Mouse (Mus musculus): ENCODE measurements at regions not wholly inside any gene's neighbourhood (a gene's known extent, or its start where the extent isn't known, plus 50 kb on each side); places are given as distances from the start of the nearest gene placed in this dataset.

DNA sequence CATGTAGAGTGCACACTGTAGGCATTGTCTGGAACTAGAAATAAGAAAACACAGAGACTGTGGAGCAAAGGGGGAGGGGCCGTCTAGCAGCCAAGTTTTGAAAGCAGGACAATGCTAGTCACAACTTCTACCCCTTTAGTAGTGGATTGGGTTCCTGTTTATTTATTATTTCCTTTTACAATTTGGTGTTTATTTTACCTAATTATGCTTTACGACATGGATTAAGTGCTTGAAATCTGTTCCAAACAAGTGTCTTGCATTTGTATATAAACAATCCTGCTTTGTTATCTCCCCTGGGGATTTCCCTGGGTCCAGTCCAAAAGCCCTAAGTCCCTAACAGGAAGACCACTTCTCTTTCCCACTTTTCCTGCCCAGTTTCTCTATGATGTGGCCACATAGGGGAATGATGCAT, 627.9 kb downstream of the Adgrl2 start:
- ATAC-seq (replicated peaks; ENCODE audit: poor library complexity, severe bottlenecking) = no peak

DNA sequence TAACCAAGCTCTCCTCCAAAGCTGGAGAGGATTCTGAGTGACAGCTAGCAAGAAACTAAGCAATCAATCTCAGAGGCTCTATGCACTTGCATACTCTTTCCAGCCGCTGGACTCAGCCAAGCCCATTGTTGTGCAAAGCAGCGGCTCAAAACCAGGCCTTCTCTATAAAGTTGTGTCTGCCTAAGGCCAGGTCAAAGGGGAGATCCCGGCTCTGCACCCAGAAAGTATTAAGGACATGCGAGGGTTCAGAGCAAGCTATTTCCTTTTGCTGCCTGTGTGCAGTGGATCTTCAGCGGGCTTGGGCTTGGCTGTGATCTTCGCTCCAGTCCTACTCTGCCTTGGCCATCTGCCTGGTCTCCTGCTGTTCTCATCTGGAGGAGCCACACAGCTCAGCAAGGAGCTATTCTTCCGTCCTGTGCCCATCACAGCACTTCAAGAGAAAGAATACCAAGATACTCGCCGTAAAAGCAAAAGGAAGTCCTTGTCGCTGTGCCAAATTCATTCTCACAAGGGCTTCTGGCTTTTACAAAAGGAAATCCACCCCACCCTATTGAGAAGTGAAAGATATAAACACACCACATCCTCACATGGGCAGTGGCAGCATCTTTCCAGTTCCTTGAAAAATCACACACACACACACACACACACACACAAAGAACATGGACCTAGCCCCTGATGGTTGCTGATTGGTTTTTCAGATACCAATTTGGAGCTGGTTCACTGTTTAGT, 646.6 kb downstream of the Adgrl2 start:
- ATAC-seq (replicated peaks; ENCODE audit: poor library complexity, severe bottlenecking) = peak; percentile 57

DNA sequence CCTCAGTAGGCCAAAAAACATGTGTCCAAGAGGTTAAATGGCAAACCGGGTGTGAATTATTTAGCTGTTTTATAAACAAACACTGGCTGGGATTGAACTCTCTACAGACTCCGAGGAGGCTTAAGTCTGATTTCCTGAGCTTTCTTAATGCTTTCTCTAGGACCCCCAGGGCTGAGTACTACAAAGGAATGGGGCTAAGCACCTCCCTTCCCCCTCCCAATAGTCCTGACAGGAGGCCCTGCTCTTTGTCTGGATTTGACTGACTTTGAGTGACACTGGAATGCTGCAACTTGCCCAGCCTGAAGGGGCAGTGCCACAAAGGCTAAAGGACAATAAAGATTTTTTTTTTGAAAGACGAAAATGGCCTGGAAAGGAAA, 647.1 kb downstream of the Adgrl2 start:
- ATAC-seq (replicated peaks; ENCODE audit: poor library complexity, severe bottlenecking) = no peak

DNA sequence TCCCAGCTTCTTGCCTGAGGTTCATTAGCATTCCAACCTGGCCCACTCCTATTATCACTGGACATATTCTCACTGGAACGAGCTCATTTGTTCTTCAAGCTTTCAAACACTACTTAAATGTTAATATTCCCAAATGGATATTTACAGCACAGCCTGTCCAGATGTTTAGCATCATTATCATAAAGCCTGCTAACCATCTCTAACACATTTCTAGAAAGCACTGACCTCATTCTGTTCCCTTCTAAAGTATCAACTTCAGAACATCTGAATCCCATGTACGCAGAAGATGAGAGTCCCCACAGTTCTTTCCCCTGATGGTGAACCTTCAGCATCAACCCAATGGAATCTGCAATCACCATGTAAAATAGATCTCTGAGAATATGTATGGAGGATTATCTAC, 651.1 kb downstream of the Adgrl2 start:
- ATAC-seq (replicated peaks; ENCODE audit: poor library complexity, severe bottlenecking) = no peak

DNA sequence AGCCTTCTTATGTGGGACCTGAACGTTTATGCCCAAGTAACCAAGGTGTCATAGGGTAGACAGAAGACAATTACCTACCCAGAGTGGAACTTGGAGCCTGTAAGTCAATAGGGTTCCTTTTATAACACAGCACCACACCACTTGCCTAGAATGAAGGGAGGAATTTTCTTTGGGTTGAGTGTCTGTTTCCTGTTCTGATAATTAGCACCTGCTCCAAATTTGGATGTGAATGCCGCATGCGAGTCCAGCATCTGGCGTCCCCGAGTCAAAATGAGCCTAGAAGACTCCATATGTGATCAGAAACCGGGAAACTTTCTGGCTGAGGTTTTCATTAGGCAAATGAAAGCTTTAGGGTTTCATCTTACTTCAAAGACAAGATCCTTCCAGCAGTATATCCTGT, 653.7 kb downstream of the Adgrl2 start:
- 0 out of 2 replicates have a peak, but pooled peaks have one; percentile 5 for ATAC-seq (replicated peaks; ENCODE audit: poor library complexity, severe bottlenecking)

DNA sequence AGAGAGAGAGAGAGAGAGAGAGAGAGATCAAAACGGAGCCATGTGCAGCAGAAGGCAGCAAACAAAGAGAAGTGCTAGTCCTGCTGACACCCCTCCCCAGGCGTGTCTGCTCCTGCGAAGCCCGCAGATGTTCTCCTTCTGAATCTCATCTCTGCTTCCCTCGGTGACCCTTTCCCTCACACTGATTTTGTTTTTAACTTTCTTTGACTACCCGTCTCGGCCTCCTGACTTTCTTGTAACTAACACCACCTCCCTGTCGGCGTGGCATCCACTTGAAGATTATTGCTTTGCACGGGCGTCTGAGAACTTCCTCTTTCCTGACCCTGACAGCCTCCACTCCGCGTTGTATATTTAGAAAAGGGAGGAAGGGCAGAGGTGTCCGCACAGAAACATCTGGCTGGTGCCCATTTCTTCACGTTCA, 654.3 kb downstream of the Adgrl2 start:
- ATAC-seq (replicated peaks; ENCODE audit: poor library complexity, severe bottlenecking) = peak; percentile 98

DNA sequence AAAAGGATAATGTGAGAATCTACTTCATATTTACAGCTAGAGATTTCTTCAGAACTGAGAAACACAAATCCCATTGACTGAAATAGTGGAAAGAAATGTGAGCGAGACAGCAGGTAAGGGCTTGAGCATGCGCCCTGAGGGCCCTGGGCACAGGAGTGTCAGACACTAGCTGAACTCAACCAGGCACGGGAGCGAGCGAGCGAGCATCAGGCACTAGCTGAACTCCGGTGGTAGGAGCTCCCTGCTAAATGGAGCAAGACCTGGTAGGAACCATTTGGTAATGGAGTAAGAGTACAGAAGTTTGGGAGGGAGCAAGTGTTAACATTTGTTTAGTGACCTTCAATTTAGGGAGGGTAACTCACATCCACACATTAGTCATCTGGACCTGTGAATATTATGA, 654.7 kb downstream of the Adgrl2 start:
- no peak for ATAC-seq (replicated peaks; ENCODE audit: poor library complexity, severe bottlenecking)

DNA sequence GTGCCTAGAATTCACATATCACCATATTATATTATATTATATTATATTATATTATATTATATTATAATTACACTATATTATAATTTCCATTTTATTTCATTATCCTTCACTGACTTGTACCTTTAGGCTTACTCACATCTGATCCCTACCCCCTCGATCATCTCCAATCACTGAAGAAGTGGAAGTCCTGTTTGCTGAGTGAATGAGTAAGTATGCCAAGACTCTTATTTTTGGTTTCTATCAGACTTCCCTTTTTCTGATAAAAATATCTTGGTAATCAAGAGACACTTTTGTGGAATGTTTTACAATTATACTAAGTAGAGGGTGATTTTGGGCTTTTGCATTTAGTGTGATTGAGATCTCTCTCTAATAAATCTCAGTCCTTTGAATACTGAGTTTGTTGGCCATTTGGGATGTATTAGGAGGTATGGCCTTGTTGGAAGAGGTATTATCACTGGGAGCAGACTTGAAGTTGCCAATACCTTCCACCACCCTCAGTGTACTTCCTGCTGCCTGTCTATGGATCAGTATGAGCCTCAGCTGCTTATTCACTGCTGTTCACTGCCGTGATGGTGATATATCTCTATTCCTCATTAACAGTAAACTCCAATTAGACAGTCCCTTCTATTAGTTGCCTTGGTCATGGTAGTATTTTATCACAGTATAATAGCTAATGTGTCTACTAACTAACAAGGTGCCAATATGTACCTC, 665.3 kb downstream of the Adgrl2 start:
- peak; percentile 89 for ATAC-seq (replicated peaks; ENCODE audit: poor library complexity, severe bottlenecking)

DNA sequence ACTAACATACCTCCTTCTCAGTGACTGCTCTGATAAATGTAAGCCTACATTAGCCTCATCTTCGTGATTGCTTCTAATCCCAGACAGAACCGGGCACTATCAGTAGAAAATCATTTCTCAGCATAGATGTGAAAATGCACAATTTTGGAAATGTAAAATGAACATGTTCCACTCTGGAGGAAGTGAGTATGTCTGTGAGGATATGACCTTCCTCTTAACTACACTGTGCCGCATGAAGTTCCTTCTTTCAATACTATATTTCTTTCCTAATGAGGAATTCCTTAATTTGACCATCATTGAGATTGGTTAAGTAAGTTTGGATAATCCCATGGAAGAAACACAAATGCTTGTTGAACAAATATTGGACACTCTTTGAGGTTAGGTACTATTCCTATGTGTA, 668.5 kb downstream of the Adgrl2 start:
- peak; percentile 67 for ATAC-seq (replicated peaks; ENCODE audit: poor library complexity, severe bottlenecking)

DNA sequence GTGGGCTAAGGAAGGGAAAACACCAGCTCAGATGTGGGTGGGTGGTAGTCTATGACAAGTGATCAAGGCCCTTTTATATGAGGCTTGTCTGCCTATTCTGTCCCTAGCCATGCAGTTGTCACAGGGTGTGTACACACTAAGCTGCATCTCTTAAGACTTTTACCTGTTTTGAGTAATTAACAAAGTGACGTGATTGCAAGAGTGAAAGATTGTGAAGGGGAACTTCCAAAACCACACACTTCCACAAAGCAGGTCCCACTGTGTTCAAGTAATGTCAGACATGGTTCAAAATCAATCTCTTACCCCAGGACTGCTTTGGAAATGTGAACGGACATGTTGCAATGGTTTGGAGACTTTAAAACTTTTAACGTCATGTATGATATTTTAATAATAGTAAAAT, 674.2 kb downstream of the Adgrl2 start:
- peak; percentile 27; the same call in 1 of the 2 replicates for ATAC-seq (replicated peaks; ENCODE audit: poor library complexity, severe bottlenecking)

DNA sequence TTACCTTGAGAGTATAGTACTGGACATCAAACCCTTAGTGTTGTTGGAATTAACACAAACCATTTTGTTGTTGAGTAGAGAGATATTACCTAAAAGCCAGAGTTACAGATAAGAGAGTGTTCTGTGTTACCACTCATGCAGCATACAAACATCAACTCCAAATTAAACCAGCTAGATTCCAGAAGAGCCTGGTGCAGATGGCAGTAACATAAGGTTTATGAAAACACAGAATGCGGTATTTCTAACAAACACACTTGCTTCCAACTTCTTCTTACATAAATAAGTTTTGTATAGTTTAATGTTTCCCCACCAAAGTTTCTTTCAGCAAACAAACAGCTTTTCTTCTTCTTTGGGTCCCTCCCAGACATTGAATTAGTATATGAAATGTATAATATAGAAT, 675.1 kb downstream of the Adgrl2 start:
- no peak for ATAC-seq (replicated peaks; ENCODE audit: poor library complexity, severe bottlenecking)

DNA sequence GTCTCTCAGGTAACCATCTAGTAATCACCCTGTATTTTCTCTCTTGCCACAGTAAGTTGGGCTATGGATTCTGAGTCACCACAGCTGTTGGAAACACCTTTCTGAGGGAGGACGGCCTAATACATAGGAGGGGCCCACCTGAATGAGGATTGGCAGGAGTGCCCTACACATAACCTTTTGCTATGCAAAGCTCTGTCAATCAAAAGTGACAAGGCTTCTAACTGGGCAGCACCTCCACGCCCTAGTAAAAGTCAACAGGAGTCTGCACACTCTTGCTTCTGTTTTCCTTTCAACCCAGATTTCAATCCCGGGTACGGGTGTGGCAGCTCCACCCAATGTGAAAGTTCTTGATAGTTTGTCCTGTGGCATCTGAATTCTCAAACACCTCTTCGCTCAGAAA, 694.8 kb downstream of the Adgrl2 start:
- ATAC-seq (replicated peaks; ENCODE audit: poor library complexity, severe bottlenecking) = no peak

DNA sequence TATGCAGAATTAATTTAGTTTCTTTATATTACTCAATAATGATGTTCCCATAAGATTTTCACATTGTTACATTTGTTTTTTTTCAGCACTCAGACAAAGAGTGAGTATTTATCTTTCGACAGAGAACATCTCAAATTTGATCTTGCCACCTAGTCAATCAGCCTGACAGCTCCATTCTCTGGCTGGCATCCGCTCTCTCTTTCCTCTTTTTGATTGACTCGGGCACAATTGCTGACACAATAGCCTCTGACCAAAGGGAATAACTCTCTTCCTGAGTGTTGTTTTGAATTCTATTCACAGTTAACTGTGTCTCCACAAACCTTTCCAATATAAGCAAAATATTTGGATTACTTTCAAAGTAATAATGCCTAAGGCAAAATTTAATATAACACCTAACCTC, 711.4 kb downstream of the Adgrl2 start:
- ATAC-seq (replicated peaks; ENCODE audit: poor library complexity, severe bottlenecking) = peak; percentile 53

DNA sequence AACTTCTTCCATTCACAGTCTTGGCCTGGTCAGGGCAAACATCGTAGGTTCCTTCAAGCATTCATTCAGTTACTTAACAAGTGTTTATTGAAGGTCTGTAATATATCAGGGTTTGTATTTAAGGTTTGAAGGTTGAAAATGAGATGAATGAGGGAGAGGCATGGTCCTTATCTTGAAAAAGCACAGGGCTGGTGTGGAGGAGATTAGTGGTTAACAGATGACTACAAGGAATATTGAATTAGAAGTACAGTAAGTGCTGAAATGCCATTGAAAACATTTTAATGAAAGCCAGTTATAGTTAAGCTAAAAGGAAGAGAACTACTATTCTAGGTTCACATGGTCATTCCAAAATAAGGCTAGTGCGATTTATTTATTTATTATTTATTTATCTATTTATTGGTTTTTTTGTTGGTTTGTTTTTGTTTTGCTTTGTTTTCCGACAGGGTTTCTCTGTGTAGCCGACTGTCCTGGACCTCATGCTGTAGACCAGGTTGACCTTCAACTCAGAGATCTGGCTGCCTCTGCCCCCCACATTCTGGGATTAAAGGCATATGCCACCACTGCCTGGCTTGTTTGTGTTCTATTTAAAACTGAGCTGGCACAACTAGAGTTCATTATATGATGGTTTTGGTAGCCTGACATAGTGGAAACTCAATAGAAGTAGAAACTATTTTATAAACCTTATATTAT, 718.1 kb downstream of the Adgrl2 start:
- no peak for ATAC-seq (replicated peaks; ENCODE audit: poor library complexity, severe bottlenecking)

DNA sequence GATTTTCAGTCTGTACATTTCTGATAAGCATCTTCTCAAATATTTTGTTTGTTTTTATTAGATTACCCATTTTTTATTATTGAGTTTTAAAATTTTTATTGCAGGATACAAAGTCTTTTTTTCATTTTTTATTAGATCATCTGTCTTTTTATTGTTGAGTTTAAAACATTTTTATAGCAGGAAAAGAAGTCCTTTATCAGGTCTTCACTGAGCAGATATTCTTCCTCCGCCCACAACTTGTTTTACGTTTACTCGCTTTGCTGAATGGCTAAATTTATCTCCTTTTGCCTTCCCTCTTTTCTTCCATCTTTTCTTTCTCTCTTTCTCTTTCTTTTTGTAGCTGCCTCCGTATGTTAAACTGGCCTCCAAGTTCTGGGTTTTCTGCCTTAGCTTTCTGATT, 721.5 kb downstream of the Adgrl2 start:
- no peak for ATAC-seq (replicated peaks; ENCODE audit: poor library complexity, severe bottlenecking)

DNA sequence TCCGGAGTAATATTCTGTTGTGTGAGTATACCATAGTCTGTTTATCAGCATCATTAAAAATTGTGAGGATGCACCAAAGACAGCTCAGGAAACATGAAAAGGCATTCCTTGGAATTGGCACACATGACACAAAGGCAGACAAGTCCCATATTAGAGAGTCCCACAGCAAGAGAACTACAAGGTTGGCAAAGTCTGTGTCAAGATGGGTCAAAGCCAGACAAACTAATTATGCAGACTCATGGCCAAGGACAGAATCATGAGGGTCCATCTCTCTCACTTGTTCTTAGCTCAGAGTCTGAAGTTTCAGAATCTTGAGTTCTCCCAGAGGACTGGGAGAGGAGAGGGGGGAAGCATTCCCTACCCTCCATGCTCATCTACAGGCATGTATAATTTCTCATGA, 731.1 kb downstream of the Adgrl2 start:
- ATAC-seq (replicated peaks; ENCODE audit: poor library complexity, severe bottlenecking) = no peak

DNA sequence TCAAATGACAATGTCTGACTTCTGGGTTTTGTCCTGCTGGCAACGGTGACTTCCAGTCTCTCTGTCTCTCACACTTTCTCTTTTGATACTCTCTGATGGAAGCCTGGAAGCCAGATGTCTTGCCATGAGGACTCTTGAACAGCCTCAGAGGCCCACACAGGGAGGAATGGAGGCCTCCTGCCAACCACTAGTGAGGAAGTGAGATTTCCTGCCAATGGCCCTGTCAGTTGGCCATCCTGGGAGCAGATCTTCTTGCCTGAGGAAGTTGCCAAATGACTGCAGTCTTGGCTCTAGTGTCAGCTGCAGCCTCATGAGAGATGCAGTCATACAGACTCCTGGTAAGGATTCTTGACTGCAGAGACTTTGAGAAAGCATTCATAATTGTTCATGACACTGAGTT, 741.7 kb downstream of the Adgrl2 start:
- peak; percentile 99 for ATAC-seq (replicated peaks; ENCODE audit: poor library complexity, severe bottlenecking)

DNA sequence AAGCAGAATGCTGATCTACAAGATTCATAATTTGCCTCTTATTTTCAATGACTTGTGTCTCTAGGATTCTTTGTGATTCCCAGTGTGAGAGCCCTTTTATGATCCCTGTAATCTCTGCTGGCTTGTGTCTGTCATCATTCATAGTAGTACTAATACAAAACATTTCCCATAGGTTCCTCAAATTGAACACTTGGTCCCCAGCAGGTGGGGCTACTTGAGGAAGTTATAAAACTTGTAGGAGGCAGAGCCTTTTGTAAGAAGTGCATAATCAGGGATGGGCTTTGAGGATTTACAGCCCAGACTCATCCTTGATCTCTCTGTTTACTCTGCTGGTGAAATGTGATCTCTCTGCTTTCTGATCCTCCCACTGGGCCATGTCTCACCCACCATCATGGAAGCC, 743.6 kb downstream of the Adgrl2 start:
- peak; percentile 63 for ATAC-seq (replicated peaks; ENCODE audit: poor library complexity, severe bottlenecking)

DNA sequence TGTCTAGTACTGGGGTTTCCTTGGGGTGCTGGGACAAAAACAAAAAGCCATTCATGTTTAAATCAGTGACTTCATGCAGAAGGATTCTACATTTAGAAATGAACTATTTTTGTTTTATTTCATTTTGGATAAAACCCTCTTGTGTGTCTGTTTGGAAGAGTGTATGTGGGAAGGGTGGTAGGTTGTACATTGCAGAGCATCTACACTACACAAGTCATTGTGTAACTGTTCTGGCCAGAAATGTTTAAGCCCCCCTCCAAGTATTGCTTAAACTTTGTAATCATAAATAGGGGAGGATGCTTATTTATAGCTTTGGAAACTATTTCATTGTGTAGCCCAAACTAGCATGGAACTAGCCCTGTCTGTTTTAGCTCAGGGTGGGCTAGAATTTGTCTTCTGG, 752.3 kb downstream of the Adgrl2 start:
- no peak for ATAC-seq (replicated peaks; ENCODE audit: poor library complexity, severe bottlenecking)

DNA sequence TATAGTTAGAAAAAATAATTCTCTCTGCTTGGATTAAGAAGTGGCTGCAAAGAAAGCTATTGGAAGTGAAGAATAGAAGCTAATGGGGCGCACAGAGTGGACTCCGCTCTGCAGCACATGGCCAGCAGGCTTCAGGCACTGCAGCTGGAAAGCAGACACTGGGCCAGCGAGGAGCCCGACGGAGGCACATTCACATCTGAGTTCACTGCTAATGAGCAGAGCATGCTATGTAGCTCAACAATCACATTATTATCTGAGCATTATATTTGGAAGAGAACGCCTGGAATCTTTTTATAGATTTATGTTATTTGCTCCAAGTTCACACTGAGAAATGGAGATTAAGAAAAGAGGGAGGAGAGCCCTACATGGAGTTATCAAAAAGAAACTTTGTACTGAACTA, 752.8 kb downstream of the Adgrl2 start:
- ATAC-seq (replicated peaks; ENCODE audit: poor library complexity, severe bottlenecking) = no peak

DNA sequence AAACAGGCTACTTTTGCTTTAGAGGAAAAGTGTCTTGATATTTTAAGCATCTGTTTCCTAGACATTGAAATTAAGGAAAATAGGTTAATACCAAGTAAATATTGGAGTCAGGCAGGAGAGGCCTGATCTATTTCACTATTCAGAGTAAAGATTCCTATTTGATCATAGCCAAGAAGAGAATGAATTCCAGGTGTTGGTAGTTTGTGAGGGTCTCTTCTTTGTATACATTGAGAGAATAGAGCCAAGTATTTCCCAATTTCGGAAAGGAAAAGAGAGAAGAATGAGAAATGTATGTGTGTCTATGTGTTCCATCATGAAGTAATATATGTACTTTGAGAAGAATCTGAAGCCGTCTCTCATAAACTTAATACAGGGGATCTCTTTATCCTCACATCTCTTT, 756.7 kb downstream of the Adgrl2 start:
- ATAC-seq (replicated peaks; ENCODE audit: poor library complexity, severe bottlenecking) = no peak

DNA sequence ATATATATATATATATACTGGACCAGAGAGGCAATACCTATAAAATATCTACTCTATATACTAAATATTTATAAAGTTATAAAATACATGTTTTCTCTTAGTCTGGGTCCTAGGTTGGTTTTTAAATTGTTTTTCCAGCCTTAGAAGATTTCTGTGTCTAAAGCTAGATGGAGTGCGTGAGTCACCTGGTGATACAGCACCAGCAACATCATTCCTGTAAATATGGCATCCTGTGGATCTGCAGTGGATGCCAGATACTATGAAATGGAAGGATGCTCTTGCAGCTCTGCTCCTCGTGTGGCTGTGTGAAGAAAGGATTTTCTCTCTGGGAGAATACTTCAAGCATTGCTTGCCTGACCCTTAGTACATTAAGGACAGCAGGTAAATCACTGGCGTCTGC, 761.2 kb downstream of the Adgrl2 start:
- ATAC-seq (replicated peaks; ENCODE audit: poor library complexity, severe bottlenecking) = no peak
